Mouse (Mus musculus): ENCODE measurements around the gene Pard6a.

Gene Pard6a

DNA sequence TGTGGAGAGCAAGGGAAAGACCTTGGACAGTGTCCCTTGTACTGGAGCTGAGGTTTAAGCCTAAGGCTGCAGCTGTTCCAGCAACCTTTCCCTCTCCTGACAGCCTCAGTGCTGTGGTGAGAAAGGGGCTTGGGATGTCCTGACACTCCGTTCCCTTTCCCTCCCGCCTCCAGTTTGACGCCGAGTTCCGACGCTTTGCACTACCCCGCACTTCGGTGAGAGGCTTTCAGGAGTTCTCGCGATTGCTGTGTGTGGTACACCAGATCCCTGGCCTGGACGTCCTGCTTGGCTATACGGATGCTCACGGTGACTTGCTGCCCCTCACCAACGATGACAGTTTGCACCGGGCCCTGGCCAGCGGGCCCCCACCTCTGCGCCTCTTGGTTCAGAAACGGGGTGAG, 1.1 kb downstream of the Pard6a start:
- no peak for DNase-seq (ENCODE audit: low spot score)

DNA sequence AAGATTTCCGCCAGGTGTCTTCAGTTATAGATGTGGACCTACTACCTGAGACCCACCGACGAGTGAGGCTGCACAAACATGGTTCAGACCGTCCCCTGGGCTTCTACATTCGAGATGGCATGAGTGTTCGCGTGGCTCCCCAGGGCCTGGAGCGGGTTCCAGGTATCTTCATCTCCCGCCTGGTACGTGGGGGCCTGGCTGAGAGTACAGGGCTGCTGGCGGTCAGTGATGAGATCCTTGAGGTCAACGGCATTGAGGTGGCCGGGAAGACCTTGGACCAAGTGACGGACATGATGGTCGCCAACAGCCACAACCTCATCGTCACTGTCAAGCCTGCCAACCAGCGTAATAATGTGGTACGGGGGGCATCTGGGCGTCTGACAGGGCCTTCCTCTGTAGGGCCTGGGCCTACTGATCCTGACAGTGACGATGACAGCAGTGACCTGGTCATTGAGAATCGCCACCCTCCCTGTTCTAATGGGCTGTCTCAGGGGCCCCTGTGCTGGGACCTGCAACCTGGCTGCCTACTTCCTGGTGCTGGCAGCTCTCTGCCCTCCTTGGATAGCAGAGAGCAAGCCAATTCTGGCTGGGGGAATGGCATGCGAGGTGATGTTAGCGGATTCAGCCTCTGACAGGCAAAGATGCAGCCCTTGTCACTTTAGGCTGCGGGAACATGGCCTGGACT, 1.9 kb downstream of the Pard6a start:
- no peak for DNase-seq (ENCODE audit: low spot score)

DNA sequence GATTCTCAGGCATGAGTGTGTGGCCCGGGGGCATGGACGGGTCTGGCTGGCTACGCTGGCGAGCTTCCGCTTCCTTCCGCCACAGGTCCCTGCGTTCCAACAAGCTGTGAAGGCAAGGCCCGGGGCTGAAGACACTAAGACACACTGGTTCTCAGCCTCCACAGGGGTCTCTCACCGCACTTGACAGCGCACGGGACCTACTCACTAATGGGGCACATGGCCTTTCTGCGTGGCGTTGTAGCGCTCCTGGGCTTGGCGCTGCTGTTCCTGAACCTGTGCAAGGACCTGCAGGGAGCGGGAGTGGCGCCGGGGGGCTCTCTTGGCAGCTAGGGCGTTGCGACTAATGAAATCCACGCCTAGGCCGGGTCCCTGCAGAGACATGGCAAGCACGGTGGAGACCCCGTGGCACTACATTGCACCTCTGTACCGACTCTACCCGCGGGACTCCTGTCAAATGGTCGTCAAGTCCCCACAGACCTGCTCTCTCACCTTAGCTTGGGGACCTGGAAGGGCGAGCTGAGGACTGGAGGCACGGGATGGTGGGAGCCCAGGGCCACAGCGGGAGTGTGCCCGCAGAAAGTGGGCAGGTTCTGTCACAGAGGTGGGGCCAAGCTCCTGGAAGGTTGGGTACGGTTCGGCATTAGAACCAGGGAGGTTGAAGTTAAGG, 3.3 kb downstream of the Pard6a start:
- no peak for DNase-seq (ENCODE audit: low spot score)

DNA sequence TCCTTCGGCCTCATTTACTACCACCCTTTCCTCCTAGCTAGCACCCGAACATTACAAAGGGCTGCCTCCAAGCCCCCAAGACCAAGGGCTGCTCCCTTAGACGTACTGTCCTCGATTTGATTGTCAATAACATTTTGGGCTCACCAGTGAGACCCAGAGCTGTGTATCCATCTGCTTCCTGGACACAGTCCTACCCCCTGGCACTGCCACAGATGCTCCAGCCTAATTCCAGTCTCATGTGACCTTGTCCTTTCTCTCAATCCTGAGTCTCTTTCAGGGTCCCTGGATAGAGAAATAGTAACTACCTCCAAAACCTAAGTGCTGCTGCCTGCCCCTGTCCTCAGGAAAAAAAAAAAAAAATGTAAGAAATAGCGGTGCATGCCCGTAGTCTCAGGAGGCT, 4.0 kb downstream of the Pard6a start:
- DNase-seq (ENCODE audit: low spot score), result no peak

- DNase-seq (ENCODE audit: low spot score), result no peak
Measured at GRCm38 (mm10) chr8:105706426-105706825, 5.5 kb downstream of the Pard6a start.

DNA sequence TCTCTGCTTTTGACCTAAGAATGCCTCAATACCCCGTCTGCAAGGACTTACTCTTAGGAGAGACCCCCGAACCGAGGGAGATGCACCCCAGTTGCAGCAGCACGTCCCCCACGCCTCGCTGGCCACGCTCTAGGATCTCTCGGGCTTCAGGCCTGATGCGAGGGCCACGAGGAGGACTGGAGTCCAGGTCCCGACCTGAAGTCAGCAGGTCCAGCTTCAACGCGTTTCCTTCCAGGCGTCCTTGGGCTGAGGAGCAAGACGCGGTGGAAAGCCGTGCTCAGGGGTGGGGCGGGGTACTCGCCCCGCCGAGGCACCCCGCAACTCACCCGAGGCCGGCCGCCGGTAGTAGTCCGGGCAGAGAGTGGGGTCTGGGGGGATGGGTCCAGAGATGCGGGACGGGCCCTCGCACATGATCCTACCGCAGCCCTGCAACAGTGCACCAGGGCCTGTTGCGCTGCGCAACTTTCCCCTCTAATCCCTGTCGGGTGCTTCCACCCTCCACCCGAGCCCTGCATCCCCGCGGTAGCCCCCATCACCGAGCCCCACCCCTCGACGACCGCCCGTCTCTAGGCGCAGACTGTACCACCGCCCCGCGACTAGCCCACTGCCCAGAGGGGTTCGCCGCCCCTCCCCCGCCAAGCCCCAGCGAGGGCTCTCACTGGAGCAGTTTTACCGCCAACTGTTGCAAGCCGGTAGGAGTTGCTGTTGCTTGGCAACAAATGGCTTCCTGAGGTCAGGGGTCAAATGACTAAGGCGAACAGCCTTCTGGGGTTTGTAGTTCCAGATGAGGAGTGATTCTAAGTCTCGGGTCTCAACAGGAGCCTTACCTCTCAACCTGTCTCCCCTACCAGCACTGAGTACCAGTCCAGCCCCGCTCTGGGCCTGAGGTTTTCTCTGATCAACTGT, 6.8 kb downstream of the Pard6a start, which contains the start of the genes 4933405L10Rik and Enkd1:
4933405L10Rik (plus strand) TSS at position 158 of the 906 bp plus-strand sequence.
Enkd1 (minus strand) TSS at position 713 of the 906 bp plus-strand sequence.
- DNase-seq (ENCODE audit: low spot score), result peak; percentile 95

DNA sequence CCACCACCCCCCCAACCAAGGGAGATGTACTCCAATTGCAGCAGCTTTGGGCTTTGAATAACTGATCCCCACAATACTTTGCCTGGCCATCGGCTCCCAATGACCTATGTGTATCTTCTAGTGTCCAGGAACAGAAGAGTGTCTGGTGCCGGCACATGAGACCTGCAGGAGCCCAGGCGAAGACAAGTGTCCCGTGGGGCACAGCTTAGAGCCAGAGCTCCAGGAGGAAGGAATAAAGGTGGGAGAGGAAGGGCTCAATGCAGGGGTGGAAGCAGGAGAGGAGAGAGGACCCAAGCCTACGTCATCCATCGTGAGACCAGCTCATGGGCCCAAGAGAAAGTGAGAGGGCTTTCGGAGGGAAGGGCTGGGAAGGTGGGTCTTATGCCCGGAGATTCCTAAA, 7.7 kb downstream of the Pard6a start:
- DNase-seq (ENCODE audit: low spot score), result no peak

DNA sequence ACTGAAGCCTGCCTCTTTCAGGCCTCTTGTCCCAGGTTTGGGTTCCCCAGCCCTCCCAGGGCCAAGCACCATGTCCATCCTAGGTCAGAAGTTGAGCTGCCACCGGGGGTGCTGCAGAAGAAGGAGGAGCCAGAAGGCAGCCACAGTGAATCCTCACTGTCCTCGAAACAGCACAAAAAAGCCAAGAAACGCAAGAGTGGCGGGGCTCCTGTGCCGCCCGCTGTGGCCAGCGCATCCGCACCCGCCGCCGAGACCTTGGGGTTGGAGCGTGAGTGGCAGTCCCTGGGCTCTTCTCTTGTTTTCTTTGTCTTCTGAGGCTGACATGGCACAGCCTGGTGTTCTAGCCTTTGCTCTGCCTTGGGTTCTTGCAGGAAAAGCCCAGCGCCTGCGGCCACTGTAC, 8.4 kb downstream of the Pard6a start:
- DNase-seq (ENCODE audit: low spot score), result no peak

DNA sequence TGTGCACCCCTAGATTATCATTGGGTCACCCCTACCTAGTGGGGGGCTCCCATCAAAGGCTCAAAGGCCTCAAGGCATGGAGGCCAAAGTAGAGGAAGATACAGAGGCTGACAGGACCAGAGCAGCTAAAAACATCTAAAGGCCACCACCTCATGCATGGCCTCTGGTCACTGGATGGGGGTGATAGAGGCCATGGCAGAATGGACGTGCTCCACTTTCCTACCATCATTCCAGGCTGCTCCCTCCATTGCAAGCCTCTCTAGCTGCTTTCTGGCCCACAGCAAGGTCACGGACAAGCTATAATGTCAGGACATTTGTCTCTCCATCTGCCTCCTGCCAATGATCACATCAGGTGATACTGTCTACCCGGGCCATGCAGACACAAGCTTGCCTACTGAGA, 11.3 kb downstream of the Pard6a start:
- DNase-seq (ENCODE audit: low spot score), result no peak

- DNase-seq (ENCODE audit: low spot score), result peak; percentile 96
Measured at GRCm38 (mm10) chr8:105714139-105714538, 13.2 kb downstream of the Pard6a start.

DNA sequence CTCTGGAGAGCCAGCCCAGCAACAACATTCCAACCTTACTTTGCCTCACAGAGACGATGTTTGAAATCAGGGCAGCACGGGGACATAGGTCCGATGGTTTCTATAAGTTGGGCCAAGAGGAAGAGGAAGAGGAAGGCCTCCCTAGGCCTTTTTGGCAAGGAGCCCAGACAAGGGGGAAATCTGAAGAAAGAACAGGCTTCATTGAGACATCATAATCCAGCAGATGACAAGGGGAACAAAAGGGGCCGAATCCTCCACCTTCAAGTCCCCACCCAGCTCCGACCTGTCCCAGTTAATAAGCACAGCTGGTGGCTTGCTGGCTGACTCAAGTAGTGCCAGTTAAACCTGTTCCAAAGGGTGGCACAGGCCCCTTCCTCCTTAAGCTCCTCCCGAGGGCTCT, 14.1 kb downstream of the Pard6a start:
- no peak for DNase-seq (ENCODE audit: low spot score)

DNA sequence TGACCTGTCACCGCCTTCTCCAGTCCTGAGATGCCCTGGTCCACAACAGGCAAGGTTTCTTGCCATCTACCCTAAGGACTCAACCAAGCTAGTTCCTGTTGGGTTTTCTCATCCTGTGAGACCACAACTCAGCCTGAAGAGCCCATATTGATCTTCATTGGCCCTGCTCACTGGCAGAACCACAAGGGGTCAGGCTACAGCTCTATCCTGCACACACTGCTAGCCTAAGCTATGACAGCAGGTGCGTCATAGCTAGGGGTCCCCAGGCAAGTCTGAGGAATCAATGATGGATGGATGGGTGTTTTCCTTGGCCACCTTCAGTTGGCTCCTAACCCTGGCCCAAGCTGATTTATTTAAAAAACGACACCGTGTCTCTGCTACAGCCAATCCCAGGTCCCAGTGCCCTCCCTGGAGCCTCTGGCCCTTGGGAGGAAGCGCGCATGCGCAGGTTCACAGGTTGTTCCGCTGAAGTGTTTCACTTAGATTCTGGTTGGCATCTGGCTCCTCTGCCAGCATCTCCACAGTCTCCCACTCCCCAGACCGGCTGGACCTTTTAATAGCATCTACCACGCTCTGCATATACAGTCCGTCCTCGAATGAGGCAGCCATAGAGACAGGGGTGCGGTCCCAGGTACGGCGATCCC, 15.5 kb downstream of the Pard6a start:
- DNase-seq (ENCODE audit: low spot score), result no peak

- DNase-seq (ENCODE audit: low spot score), result no peak
Measured at GRCm38 (mm10) chr8:105719637-105720036, 18.7 kb downstream of the Pard6a start.

- DNase-seq (ENCODE audit: low spot score), result no peak
Measured at GRCm38 (mm10) chr8:105722861-105723260, 21.9 kb downstream of the Pard6a start.

GRCm38 (mm10) chr8:105725726-105726125, 24.8 kb downstream of the Pard6a start:
- DNase-seq (ENCODE audit: low spot score), result no peak

GRCm38 (mm10) chr8:105727397-105728124, 26.6 kb downstream of the Pard6a start:
- DNase-seq (ENCODE audit: low spot score), result no peak

DNA sequence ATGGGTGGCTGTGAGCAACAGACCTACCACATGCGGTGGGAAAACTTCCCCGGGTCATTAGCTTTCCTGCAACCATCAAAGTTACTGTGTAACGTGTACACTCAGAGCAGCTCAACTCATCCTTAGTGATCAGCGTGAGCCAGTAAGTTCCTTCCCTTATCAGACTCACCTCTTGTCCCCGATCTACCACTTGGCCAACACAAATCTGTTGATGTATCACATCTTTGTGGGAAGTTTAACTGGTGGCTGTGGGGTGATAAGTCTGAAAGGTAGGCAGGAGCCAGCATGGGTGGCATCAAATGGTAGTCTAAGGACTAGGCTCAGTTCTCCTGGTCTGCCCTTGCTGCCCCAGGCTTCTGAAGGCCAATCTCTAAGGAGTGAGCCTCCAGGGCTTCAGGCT, 31.2 kb downstream of the Pard6a start:
- DNase-seq (ENCODE audit: low spot score), result no peak

- DNase-seq (ENCODE audit: low spot score), result no peak
Measured at GRCm38 (mm10) chr8:105739216-105739615, 38.3 kb downstream of the Pard6a start.

- DNase-seq (ENCODE audit: low spot score), result peak; percentile 15
Measured at GRCm38 (mm10) chr8:105743301-105743700, 42.4 kb downstream of the Pard6a start.

- peak; percentile 13 for DNase-seq (ENCODE audit: low spot score)
Measured at GRCm38 (mm10) chr8:105750606-105751005, 49.7 kb downstream of the Pard6a start.
